Mouse (Mus musculus): ENCODE measurements around the gene Lrrc47.

GRCm38 (mm10) chr4:154011646-154012089 is at the start of gene Lrrc47:
- peak; percentile 83; the same call in 1 of the 2 replicates for TF ChIP-seq POLR2A (IDR thresholded peaks at IDR 0.05; ENCODE audit: low read depth, low read length)
- no peak for TF ChIP-seq CTCF (IDR thresholded peaks at IDR 0.05; ENCODE audit: borderline replicate concordance, insufficient read depth, low read length)

Measured in embryonic fibroblast, embryonic 13.5 days (primary cell).